8 mouse cellular contexts compared by ENCODE assay signal in genomic region chr12:102181799-102182357, GRCm38 (mm10). TPM values are rescaled to one million over a fixed set of nuclear protein-coding genes. Genes with fewer than 3 reads are reported as not detected.
DNase-seq lines count a peak whose midpoint lies in the region; ATAC-seq lines count a peak whose summit lies in the region.

No protein-coding gene starts in this region.

- peak; percentile 29 to 44 for DNase-seq in cerebellum, adult 18-20 months
- DNase-seq in cerebellum, adult 9-11 months, result no peak
- DNase-seq in MEL-GATA-1-ER (ENCODE audit: extremely low read depth, low read depth), result peak; percentile 19
- DNase-seq in cerebellum, postnatal 25 days, result peak; percentile 65 to 80
- peak; percentile 77 for DNase-seq in kidney, postnatal 10 days
- DNase-seq in lung, postnatal 4 days, result peak; percentile 71 to 85
- peak; percentile 22 to 54 for DNase-seq in spleen, postnatal 14 days (ENCODE audit: low spot score in 2 of 2)

- ATAC-seq in granulocyte monocyte progenitor cell, adult 5-6 weeks (replicated peaks; ENCODE audit: poor library complexity, severe bottlenecking), result peak; percentile 80

RNA-seq across cellular contexts. Expression of gene Slc24a4, which starts 53.3 kb away (rescaled TPM):
- not detected in 2 replicates for total RNA-seq in granulocyte monocyte progenitor cell, adult 5-6 weeks (2014; fragmentation: Nextera tagmentation)
- total RNA-seq in granulocyte monocyte progenitor cell, adult 5-6 weeks (2017), result not detected in 2 replicates
